Mouse (Mus musculus) liver, embryonic 15.5 days (tissue): ENCODE data around the gene Krtap5-3. TPM values are rescaled to one million over a fixed set of nuclear protein-coding genes. Genes with fewer than 3 reads are reported as not detected.
"Not testable (repeated sequence)": the region's sequence is repeated elsewhere in the genome, so short reads cannot be mapped to it uniquely, and the experiment has no call there.

ENCODE experiments used
- ATAC-seq: fragments of 200-750 bp; cut with Nextera tagmentation; 2 replicates; pipeline ENCODE4 v1.8.0; 2017; ENCODE audit warnings: moderate number of reproducible peaks, mild to moderate bottlenecking, moderate library complexity; ENCODE audit not compliant: insufficient read depth
- H3K27ac ChIP-seq: fragments of 300-500 bp; sonication (generic); replicated peaks from 2 replicates; pipeline ENCODE4 v1.5.1; 2015; ENCODE audit warnings: mild to moderate bottlenecking, inconsistent platforms
- H3K27me3 ChIP-seq: fragments of 300-500 bp; sonication (generic); 2 replicates; pipeline ENCODE4 v1.6.1; 2015; ENCODE audit warnings: mild to moderate bottlenecking, inconsistent platforms
- H3K36me3 ChIP-seq: fragments of 300-500 bp; sonication (generic); replicated peaks from 2 replicates; pipeline ENCODE4 v1.6.1; 2015; ENCODE audit warnings: moderate library complexity, mild to moderate bottlenecking, inconsistent platforms
- H3K4me1 ChIP-seq: fragments of 300-500 bp; sonication (generic); replicated peaks from 2 replicates; pipeline ENCODE4 v1.6.1; 2015; ENCODE audit warnings: inconsistent platforms
- H3K4me2 ChIP-seq: fragments of 300-500 bp; sonication (generic); 2 replicates; pipeline ENCODE4 v1.6.1; 2015; ENCODE audit warnings: moderate library complexity, mild to moderate bottlenecking, inconsistent platforms
- H3K4me3 ChIP-seq: fragments of 300-500 bp; sonication (generic); replicated peaks from 2 replicates; pipeline ENCODE4 v1.5.1; 2015; ENCODE audit warnings: mild to moderate bottlenecking, inconsistent platforms
- H3K9ac ChIP-seq: fragments of 300-500 bp; sonication (generic); 2 replicates; pipeline ENCODE4 v1.6.1; 2015; ENCODE audit warnings: moderate library complexity, mild to moderate bottlenecking, inconsistent platforms
- H3K9me3 ChIP-seq: fragments of 300-500 bp; sonication (generic); replicated peaks from 2 replicates; pipeline ENCODE4 v1.6.1; 2016; ENCODE audit warnings: inconsistent platforms
- WGBS: fragments of 180-500 bp; shearing (Covaris S2); methylation state at CpG from one replicate; pipeline ENCODE4 v1.1.7; 2015; ENCODE audit warnings: mixed read lengths; ENCODE audit not compliant: insufficient replicate concordance; 5-methylcytosine and 5-hydroxymethylcytosine counted together
- polyA plus RNA-seq: library from polyadenylated mRNA; unstranded; fragments of >200 nt; fragmentation: Nextera tagmentation; extraction: Ambion mirVana; gene quantifications from 2 replicates; pipeline ENCODE4 v1.2.1, GENCODE M21; 2015

Krtap5-3 gene
- polyA plus RNA-seq, result not detected in 2 replicates

- H3K36me3 ChIP-seq, result no peaks in the 10 kb centered on the region
- H3K9ac ChIP-seq, result no peak within 1 kb of the TSS
- no peak for ATAC-seq
- WGBS, result 42% methylated on average over 1 of the region's 1 CpGs
- H3K27ac ChIP-seq, result no peak within 1 kb of the TSS
- H3K4me2 ChIP-seq, result no peak within 1 kb of the TSS
- no peaks in the 10 kb centered on the region for H3K27me3 ChIP-seq
- no peaks in the 10 kb centered on the region for H3K9me3 ChIP-seq
- H3K4me3 ChIP-seq, result no peak within 1 kb of the TSS
- no peaks in the 10 kb centered on the region for H3K4me1 ChIP-seq
Observed at GRCm38 (mm10) chr7:142201064-142201463, at the start of gene Krtap5-3. TSS of gene Krtap5-3 (plus strand) at chr7:142201364.

GRCm38 (mm10) chr7:142152191-142152590 lies 49.0 kb upstream of the Krtap5-3 start:
- Histone ChIP-seq H3K4me3 (no peak overlapping the region), H3K4me2 (no peak overlapping the region), H3K27ac (no peak overlapping the region), H3K4me1 (no peaks in the 10 kb centered on the region), H3K27me3 (no peaks in the 10 kb centered on the region), H3K9ac (no peak overlapping the region), H3K9me3 (no peaks in the 10 kb centered on the region), H3K36me3 (no peaks in the 10 kb centered on the region)
- 52% methylated on average over 4 of the region's 4 CpGs for WGBS
- ATAC-seq, result no peak

- Histone ChIP-seq H3K36me3 (no peaks in the 10 kb centered on the region), H3K9me3 (no peaks in the 10 kb centered on the region), H3K4me3 (no peak overlapping the region), H3K4me2 (no peak overlapping the region), H3K9ac (no peak overlapping the region), H3K27me3 (no peaks in the 10 kb centered on the region), H3K4me1 (no peaks in the 10 kb centered on the region), H3K27ac (no peak overlapping the region)
- WGBS, result 37% methylated on average over 1 of the region's 1 CpGs
- no peak for ATAC-seq
Observed at GRCm38 (mm10) chr7:142155308-142155707, 45.9 kb upstream of the Krtap5-3 start.

- 22% methylated on average over 2 of the region's 2 CpGs for WGBS
- H3K27ac ChIP-seq, H3K36me3 ChIP-seq, H3K9ac ChIP-seq, ATAC-seq, H3K4me1 ChIP-seq, H3K9me3 ChIP-seq, H3K27me3 ChIP-seq, H3K4me2 ChIP-seq, H3K4me3 ChIP-seq: not testable (repeated sequence)
Observed at GRCm38 (mm10) chr7:142157013-142157412, 44.2 kb upstream of the Krtap5-3 start, which contains the start of gene Gm29735. TSS of gene Gm29735 (minus strand) at chr7:142157113.

GRCm38 (mm10) chr7:142159366-142159765 lies 41.8 kb upstream of the Krtap5-3 start:
- Histone ChIP-seq H3K4me1 (no peaks in the 10 kb centered on the region), H3K27ac (no peak overlapping the region), H3K36me3 (no peaks in the 10 kb centered on the region), H3K4me2 (no peak overlapping the region), H3K9ac (no peak overlapping the region), H3K4me3 (no peak overlapping the region), H3K9me3 (no peaks in the 10 kb centered on the region), H3K27me3 (peaks cover 4% of the 10 kb centered on the region; the same call in 1 of the 2 replicates)
- no peak for ATAC-seq
- WGBS, result 75% methylated on average over 3 of the region's 3 CpGs

GRCm38 (mm10) chr7:142165639-142166038 lies 35.5 kb upstream of the Krtap5-3 start, which contains the start of gene Gm4553:
TSS of gene Gm4553 (minus strand) at chr7:142165739.
- H3K27ac ChIP-seq, H3K9ac ChIP-seq, H3K4me3 ChIP-seq, H3K4me1 ChIP-seq, H3K9me3 ChIP-seq, H3K36me3 ChIP-seq, ATAC-seq, H3K27me3 ChIP-seq, H3K4me2 ChIP-seq: not testable (repeated sequence)

- WGBS, result 35% methylated on average over 3 of the region's 3 CpGs
- H3K4me1 ChIP-seq, result no peaks in the 10 kb centered on the region
- H3K4me2 ChIP-seq, result no peak overlapping the region
- H3K4me3 ChIP-seq, result no peak overlapping the region
- H3K27ac ChIP-seq, result no peak overlapping the region
- no peak for ATAC-seq
- H3K27me3 ChIP-seq, result no peaks in the 10 kb centered on the region
- no peak overlapping the region for H3K9ac ChIP-seq
- no peaks in the 10 kb centered on the region for H3K9me3 ChIP-seq
- H3K36me3 ChIP-seq, result no peaks in the 10 kb centered on the region
Observed at GRCm38 (mm10) chr7:142169836-142170235, 31.3 kb upstream of the Krtap5-3 start.

- H3K4me2 ChIP-seq, H3K9me3 ChIP-seq, H3K4me3 ChIP-seq, H3K9ac ChIP-seq, H3K27ac ChIP-seq, H3K4me1 ChIP-seq, H3K36me3 ChIP-seq, ATAC-seq, H3K27me3 ChIP-seq: not testable (repeated sequence)
Observed at GRCm38 (mm10) chr7:142175905-142176304, 25.3 kb upstream of the Krtap5-3 start, which contains the start of gene Krtap5-2. TSS of gene Krtap5-2 (minus strand) at chr7:142176005.

- no peak for ATAC-seq
- 55% methylated on average over 1 of the region's 1 CpGs for WGBS
- no peaks in the 10 kb centered on the region for H3K9me3 ChIP-seq
Observed at GRCm38 (mm10) chr7:142178685-142179084, 22.5 kb upstream of the Krtap5-3 start.

GRCm38 (mm10) chr7:142181021-142181420 lies 20.1 kb upstream of the Krtap5-3 start:
- Histone ChIP-seq H3K4me3 (no peak overlapping the region), H3K36me3 (no peaks in the 10 kb centered on the region), H3K27ac (no peak overlapping the region), H3K27me3 (no peaks in the 10 kb centered on the region), H3K4me1 (no peaks in the 10 kb centered on the region), H3K9ac (no peak overlapping the region), H3K4me2 (no peak overlapping the region), H3K9me3 (no peaks in the 10 kb centered on the region)
- 17% methylated on average over 1 of the region's 1 CpGs for WGBS
- no peak for ATAC-seq

More at GRCm38 (mm10) chr7:142178685-142179084, 22.5 kb upstream of the Krtap5-3 start:
- no peak overlapping the region for H3K4me3 ChIP-seq
- H3K4me2 ChIP-seq, result no peak overlapping the region
- no peaks in the 10 kb centered on the region for H3K36me3 ChIP-seq
- no peaks in the 10 kb centered on the region for H3K27me3 ChIP-seq
- H3K4me1 ChIP-seq, result no peaks in the 10 kb centered on the region
- no peak overlapping the region for H3K9ac ChIP-seq
- no peak overlapping the region for H3K27ac ChIP-seq

- ATAC-seq, result no peak
- WGBS, result 54% methylated on average over 2 of the region's 2 CpGs
- no peaks in the 10 kb centered on the region for H3K9me3 ChIP-seq
- no peak overlapping the region for H3K27ac ChIP-seq
- peaks cover 4% of the 10 kb centered on the region; the same call in 1 of the 2 replicates for H3K27me3 ChIP-seq
- H3K9ac ChIP-seq, result no peak overlapping the region
- H3K4me1 ChIP-seq, result no peaks in the 10 kb centered on the region
- no peak overlapping the region for H3K4me2 ChIP-seq
- H3K4me3 ChIP-seq, result no peak overlapping the region
- no peaks in the 10 kb centered on the region for H3K36me3 ChIP-seq
Observed at GRCm38 (mm10) chr7:142188156-142188555, 13.0 kb upstream of the Krtap5-3 start.

GRCm38 (mm10) chr7:142190289-142190688 lies 10.9 kb upstream of the Krtap5-3 start, which contains the start of gene Gm10153:
TSS of gene Gm10153 (minus strand) at chr7:142190389.
- Histone ChIP-seq H3K4me3 (no peak within 1 kb of the TSS), H3K27ac (no peak within 1 kb of the TSS), H3K9ac (no peak within 1 kb of the TSS), H3K4me2 (no peak within 1 kb of the TSS), H3K36me3 (no peaks in the 10 kb centered on the region), H3K27me3 (peaks cover 4% of the 10 kb centered on the region; the same call in 1 of the 2 replicates), H3K4me1 (no peaks in the 10 kb centered on the region), H3K9me3 (no peaks in the 10 kb centered on the region)
- no peak for ATAC-seq
- WGBS, result 15% methylated on average over 2 of the region's 2 CpGs
